Mouse (Mus musculus) brain, adult 10 weeks (tissue): ENCODE results near the gene Gm4181. TPM values are rescaled to one million over a fixed set of nuclear protein-coding genes. Genes with fewer than 3 reads are reported as not detected.

Experiments
- polyA plus RNA-seq: library from polyadenylated mRNA; stranded (reverse); fragments of 350-450 nt; fragmentation: Illumina TruSeq; extraction: RNeasy Lipid Tissue Mini Kit (QIAGEN cat#74804); gene quantifications from one replicate; pipeline ENCODE4 v1.2.3, GENCODE M21; 2015; ENCODE audit warnings: low read depth, low replicate concordance

The Gm4181 gene
- polyA plus RNA-seq: not detected

GRCm38 (mm10) chr14:51635566-51635965, at the start of gene Gm4181:
Gene Gm4181, minus strand, starts transcription at chr14:51635666.

GRCm38 (mm10) chr14:51611210-51611609, 24.3 kb downstream of the Gm4181 start, which contains the start of gene Gm17078:
Gene Gm17078, minus strand, starts transcription at chr14:51611310.

GRCm38 (mm10) chr14:51592039-51592438, 43.4 kb downstream of the Gm4181 start, which contains the start of gene Gm17174:
Gene Gm17174, minus strand, starts transcription at chr14:51592139.

Other genes starting within 250 kb of the Gm4181 start
- not detected for gene Vmn2r88, start 224.8 kb downstream of the Gm4181 start, polyA plus RNA-seq
- not detected for gene Vmn2r89, start 183.8 kb downstream of the Gm4181 start, polyA plus RNA-seq
- not detected for gene Gm5622, start 82.9 kb downstream of the Gm4181 start, polyA plus RNA-seq
- not detected for gene Gm17175, start 61.6 kb downstream of the Gm4181 start, polyA plus RNA-seq
- gene Gm17174, start 43.5 kb downstream of the Gm4181 start, polyA plus RNA-seq: not detected
- not detected for gene Gm17078, start 24.4 kb downstream of the Gm4181 start, polyA plus RNA-seq
- gene Gm17079, start 59.8 kb upstream of the Gm4181 start, polyA plus RNA-seq: not detected
- gene Gm5800, start 81.5 kb upstream of the Gm4181 start, polyA plus RNA-seq: not detected
- gene Ang4, start 137.9 kb upstream of the Gm4181 start, polyA plus RNA-seq: not detected
- gene AY358078, start 164.4 kb upstream of the Gm4181 start, polyA plus RNA-seq: not detected
- not detected for gene Ear6, start 218.0 kb upstream of the Gm4181 start, polyA plus RNA-seq
- gene Mettl17, start 249.2 kb upstream of the Gm4181 start, polyA plus RNA-seq: 24.8 TPM